Mouse (Mus musculus) stomach, postnatal 0 days (tissue): ENCODE results near the gene Ssh3. TPM values are rescaled to one million over a fixed set of nuclear protein-coding genes. Genes with fewer than 3 reads are reported as not detected.

Experiments used
- ATAC-seq: fragments of 200-750 bp; cut with Nextera tagmentation; 2 replicates; pipeline ENCODE4 v1.8.0; 2017; ENCODE audit not compliant: low FRiP score, low TSS enrichment
- DNase-seq: peaks from one replicate; pipeline ENCODE4 v3.0.0-alpha.2; 2016; ENCODE audit warnings: low spot score
- H3K27ac ChIP-seq: fragments of 300-500 bp; sonication (generic); replicated peaks from 2 replicates; pipeline ENCODE4 v1.5.1; 2014; ENCODE audit warnings: mild to moderate bottlenecking, control low read depth
- H3K27me3 ChIP-seq: fragments of 300-500 bp; sonication (generic); 2 replicates; pipeline ENCODE4 v1.6.1; 2014; ENCODE audit warnings: low read length; ENCODE audit not compliant: control insufficient read depth, insufficient read depth
- H3K36me3 ChIP-seq: fragments of 300-500 bp; sonication (generic); 2 replicates; pipeline ENCODE4 v1.6.1; 2014; ENCODE audit warnings: low read length, mixed read lengths; ENCODE audit not compliant: control insufficient read depth, insufficient read depth
- H3K4me1 ChIP-seq: fragments of 300-500 bp; sonication (generic); replicated peaks from 2 replicates; pipeline ENCODE4 v1.6.1; 2014; ENCODE audit warnings: antibody characterized with exemption; ENCODE audit not compliant: control insufficient read depth, insufficient read depth
- H3K4me2 ChIP-seq: fragments of 300-500 bp; sonication (generic); replicated peaks from 2 replicates; pipeline ENCODE4 v1.6.1; 2014; ENCODE audit warnings: low read depth, mild to moderate bottlenecking, control low read depth, moderate library complexity
- H3K4me3 ChIP-seq: fragments of 300-500 bp; sonication (generic); 2 replicates; pipeline ENCODE4 v1.5.1; 2014; ENCODE audit warnings: low read depth, low read length, control low read depth
- H3K9ac ChIP-seq: fragments of 300-500 bp; sonication (generic); 2 replicates; pipeline ENCODE4 v1.6.1; 2014; ENCODE audit warnings: mild to moderate bottlenecking, low read length, control low read depth, mixed read lengths
- H3K9me3 ChIP-seq: fragments of 300-500 bp; sonication (generic); 2 replicates; pipeline ENCODE4 v1.6.1; 2016; ENCODE audit warnings: low read length; ENCODE audit not compliant: control insufficient read depth
- CTCF ChIP-seq: IDR thresholded peaks from 2 replicates; pipeline ENCODE4 v1.5.1; 2016; ENCODE audit warnings: antibody characterized with exemption, low read depth, mild to moderate bottlenecking, moderate library complexity
- EP300 ChIP-seq: optimal IDR thresholded peaks from 2 replicates; pipeline ENCODE3; 2016; ENCODE audit warnings: antibody characterized with exemption
- WGBS: fragments of 180-500 bp; shearing (Covaris S2); extraction: QIAGEN DNeasy Blood & Tissue Kit; methylation state at CpG from one replicate; pipeline ENCODE4 v1.1.7; 2014; 5-methylcytosine and 5-hydroxymethylcytosine counted together
- polyA plus RNA-seq: library from polyadenylated mRNA; unstranded; fragments of >200 nt; fragmentation: Nextera tagmentation; extraction: Ambion mirVana; gene quantifications from 2 replicates; pipeline ENCODE4 v1.2.1, GENCODE M21; 2015

Ssh3 gene
- polyA plus RNA-seq, 1 experiment from 2014 or later = 36.9 TPM

DNA sequence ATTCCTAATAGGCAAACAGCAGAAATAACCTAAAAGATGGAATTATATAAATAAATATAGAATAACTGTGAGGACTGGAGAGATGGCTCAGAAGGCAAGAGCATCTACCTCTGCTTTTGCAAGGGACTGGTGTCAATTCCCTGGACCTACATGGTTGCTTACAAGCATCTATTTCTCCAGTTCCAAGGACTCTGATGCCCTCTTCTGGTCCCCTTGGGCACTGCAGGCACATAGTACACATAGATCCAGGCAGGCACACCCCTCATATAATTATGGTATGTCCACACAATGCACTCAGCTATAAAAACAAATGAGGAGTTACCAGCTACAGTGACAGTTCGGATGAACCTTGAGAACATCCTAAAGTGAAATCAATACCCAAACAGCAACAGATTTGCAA, 10.5 kb upstream of the Ssh3 start:
- H3K9me3 ChIP-seq = no peaks in the 10 kb centered on the region
- no peak overlapping the region for H3K4me2 ChIP-seq
- peak; percentile 50 for DNase-seq
- TF ChIP-seq EP300 (no peak), CTCF (peak; percentile 58)
- ATAC-seq = no peak
- no peak overlapping the region for H3K9ac ChIP-seq
- H3K4me1 ChIP-seq = no peaks in the 10 kb centered on the region
- H3K4me3 ChIP-seq = no peak overlapping the region
- H3K36me3 ChIP-seq = no peaks in the 10 kb centered on the region
- H3K27me3 ChIP-seq = no peaks in the 10 kb centered on the region
- H3K27ac ChIP-seq = no peak overlapping the region
- 95% methylated on average over 1 of the region's 1 CpGs for WGBS

DNA sequence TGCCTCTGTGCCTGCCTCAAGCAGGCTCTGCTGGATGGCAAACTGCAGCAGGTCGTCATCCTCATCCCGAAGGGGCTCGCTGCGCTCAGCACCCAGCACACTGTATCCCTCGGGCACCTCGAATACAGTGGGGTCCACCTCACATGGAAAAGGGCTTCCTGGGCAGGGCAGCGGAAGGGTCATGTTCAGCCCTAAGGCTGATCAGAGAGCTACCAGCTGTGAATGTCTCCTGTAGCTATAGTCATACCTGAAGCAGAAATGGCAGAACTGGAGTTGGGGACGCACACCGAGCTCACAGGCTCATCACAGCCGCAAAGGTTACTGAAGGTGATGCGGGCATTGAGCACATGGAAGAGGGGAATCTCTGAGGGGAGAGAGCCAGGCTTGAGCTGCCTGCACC, 2.0 kb upstream of the Ssh3 start:
- Histone ChIP-seq H3K4me1 (no peaks in the 10 kb centered on the region), H3K9ac (no peak overlapping the region), H3K36me3 (no peaks in the 10 kb centered on the region), H3K4me3 (no peak overlapping the region), H3K4me2 (no peak overlapping the region), H3K9me3 (no peaks in the 10 kb centered on the region), H3K27me3 (no peaks in the 10 kb centered on the region), H3K27ac (no peak overlapping the region)
- no peak for TF ChIP-seq EP300
- no peak for TF ChIP-seq CTCF
- WGBS = 96% methylated on average over 11 of the region's 11 CpGs
- DNase-seq (no peak), ATAC-seq (no peak)

DNA sequence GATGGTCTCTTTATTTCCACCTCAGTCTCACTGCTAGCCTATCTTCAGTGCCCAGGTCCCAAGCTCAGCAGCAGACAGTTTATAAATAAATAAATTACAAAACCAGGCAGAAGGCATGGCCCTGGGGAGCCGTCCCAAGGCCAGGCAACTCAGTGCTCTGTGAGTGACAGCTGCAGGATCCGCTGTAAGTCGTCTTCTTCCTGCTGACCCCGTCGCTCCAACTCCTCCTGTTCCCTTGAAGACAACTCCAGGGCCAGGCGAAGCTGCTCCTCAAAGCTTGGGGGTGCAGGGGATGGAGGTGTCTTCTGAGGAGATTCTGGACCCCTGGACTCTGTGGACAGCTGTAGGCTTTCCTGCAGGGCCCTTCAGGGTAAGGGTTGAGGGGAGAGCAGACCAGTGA, 1.2 kb upstream of the Ssh3 start:
- WGBS = 76% methylated on average over 6 of the region's 6 CpGs

DNA sequence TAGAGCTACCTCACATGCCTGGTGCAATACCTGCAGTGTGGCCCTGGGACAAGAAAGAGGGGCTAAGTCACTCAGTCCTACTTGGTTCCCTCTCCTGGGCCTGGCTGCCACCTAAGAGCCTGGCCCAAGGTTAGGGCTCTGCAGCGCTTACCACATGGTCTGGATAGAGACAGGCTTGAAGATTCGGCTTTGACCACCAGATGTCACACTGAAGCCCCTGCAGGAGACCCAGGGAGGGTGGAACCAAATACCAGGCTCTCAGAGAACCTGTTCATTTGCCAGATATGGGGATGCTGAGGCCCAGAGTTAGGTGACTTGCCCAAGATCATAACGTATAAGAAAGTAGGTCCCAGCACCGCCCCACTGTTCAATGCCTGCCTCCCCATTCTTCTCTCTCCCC, 3.0 kb downstream of the Ssh3 start:
- no peak overlapping the region for H3K4me2 ChIP-seq
- ATAC-seq (no peak), DNase-seq (no peak)
- H3K9me3 ChIP-seq = no peaks in the 10 kb centered on the region
- no peak overlapping the region for H3K27ac ChIP-seq
- TF ChIP-seq EP300 (no peak), CTCF (peak; percentile 38)
- 0 out of 2 replicates have a peak, but pooled peaks cover 2% of the 10 kb centered on the region for H3K4me1 ChIP-seq
- H3K9ac ChIP-seq = no peak overlapping the region
- 62% methylated on average over 4 of the region's 4 CpGs for WGBS
- no peaks in the 10 kb centered on the region for H3K27me3 ChIP-seq
- 0 out of 2 replicates have a peak, but pooled peaks cover 3% of the 10 kb centered on the region for H3K36me3 ChIP-seq
- H3K4me3 ChIP-seq = no peak overlapping the region

More for the DNA sequence above, 1.2 kb upstream of the Ssh3 start:
- DNase-seq = no peak
- Histone ChIP-seq H3K4me3 (no peak overlapping the region), H3K9ac (no peak overlapping the region), H3K36me3 (no peaks in the 10 kb centered on the region), H3K27me3 (no peaks in the 10 kb centered on the region), H3K9me3 (no peaks in the 10 kb centered on the region), H3K4me2 (no peak overlapping the region), H3K4me1 (no peaks in the 10 kb centered on the region), H3K27ac (no peak overlapping the region)
- no peak for ATAC-seq
- TF ChIP-seq EP300 (no peak), CTCF (no peak)

DNA sequence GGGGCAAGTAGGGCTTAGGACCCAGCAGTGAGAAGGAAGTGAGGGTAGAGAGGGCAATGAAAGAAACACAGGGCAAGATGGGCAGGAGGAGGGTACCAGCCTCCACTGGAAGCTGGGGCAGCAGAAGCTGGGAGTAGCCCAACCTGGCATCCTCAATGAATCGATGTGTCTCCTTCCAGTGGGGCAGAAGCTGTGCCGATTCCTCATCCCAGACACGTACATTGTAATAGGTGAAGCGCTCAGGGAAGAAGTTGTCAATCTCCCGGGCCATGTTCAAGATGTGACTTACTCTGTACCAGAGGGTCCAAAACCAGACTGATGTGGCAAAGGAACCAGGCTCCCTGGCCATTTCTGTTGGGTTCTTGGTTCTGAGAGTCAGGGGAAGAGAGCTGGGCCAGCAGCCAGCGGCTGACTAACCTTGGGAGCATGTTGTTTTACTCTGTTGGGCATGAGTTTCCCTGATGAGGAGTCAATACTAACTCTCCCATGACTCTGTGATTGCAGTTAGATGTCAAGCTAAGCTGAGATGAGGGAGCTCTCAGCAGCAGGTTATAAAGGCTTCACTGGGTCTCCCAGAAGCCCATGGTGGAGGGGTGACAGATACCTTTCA, 4.7 kb downstream of the Ssh3 start:
- WGBS = 95% methylated on average over 6 of the region's 6 CpGs
- H3K27ac ChIP-seq = 0 out of 2 replicates have a peak overlapping the region, but pooled peaks have one; percentile 24
- ATAC-seq (no peak), DNase-seq (no peak)
- TF ChIP-seq CTCF (no peak), EP300 (no peak)
- H3K4me2 ChIP-seq = no peak overlapping the region
- 0 out of 2 replicates have a peak, but pooled peaks cover 3% of the 10 kb centered on the region for H3K36me3 ChIP-seq
- no peak overlapping the region for H3K9ac ChIP-seq
- H3K4me1 ChIP-seq = 0 out of 2 replicates have a peak, but pooled peaks cover 2% of the 10 kb centered on the region
- no peaks in the 10 kb centered on the region for H3K27me3 ChIP-seq
- no peak overlapping the region for H3K4me3 ChIP-seq
- no peaks in the 10 kb centered on the region for H3K9me3 ChIP-seq

DNA sequence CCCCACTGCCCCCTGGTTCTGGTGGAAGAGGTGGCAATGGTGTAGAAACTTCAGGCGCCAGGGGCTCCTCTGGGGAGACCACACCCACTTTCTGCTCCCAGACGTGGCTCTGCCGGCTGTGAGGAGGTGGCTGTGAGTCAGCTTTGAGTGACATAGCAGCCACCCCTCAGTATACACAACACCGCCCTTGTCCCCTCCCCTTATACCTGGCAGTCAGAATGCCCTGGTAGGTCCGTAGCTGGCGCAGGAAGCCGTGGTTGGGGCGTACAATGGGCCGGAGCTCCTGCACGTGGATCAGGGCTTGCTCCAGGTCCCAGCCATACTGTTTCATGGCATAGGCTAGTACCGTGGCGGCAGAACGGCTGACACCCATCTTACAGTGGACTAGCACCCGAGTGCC, 5.3 kb downstream of the Ssh3 start:
- ATAC-seq (peak; percentile 88), DNase-seq (peak; percentile 83)
- Histone ChIP-seq H3K9me3 (no peaks in the 10 kb centered on the region), H3K36me3 (0 out of 2 replicates have a peak, but pooled peaks cover 3% of the 10 kb centered on the region), H3K9ac (no peak overlapping the region), H3K4me2 (no peak overlapping the region), H3K27ac (no peak overlapping the region), H3K4me1 (0 out of 2 replicates have a peak, but pooled peaks cover 2% of the 10 kb centered on the region), H3K4me3 (no peak overlapping the region), H3K27me3 (no peaks in the 10 kb centered on the region)
- 44% methylated on average over 13 of the region's 14 CpGs for WGBS
- no peak for TF ChIP-seq CTCF
- TF ChIP-seq EP300 = no peak
